Mouse (Mus musculus): ENCODE results near the gene Hyal3. TPM values are rescaled to one million over a fixed set of nuclear protein-coding genes. Genes with fewer than 3 reads are reported as not detected.

Gene Hyal3
- total and polyA plus RNA-seq, 2 experiments: 0.18 to 0.54 TPM

GRCm38 (mm10) chr9:107582509-107583062 is 2.0 kb downstream of the Hyal3 start:
- TF ChIP-seq CTCF (IDR thresholded peaks at IDR 0.05; ENCODE audit: low read depth, low read length) (no peak), POLR2A (IDR thresholded peaks at IDR 0.05; ENCODE audit: extremely low read depth, insufficient read depth, low read length) (no peak)
- H3K4me1 ChIP-seq (ENCODE audit: control insufficient read depth, insufficient read depth, low read length): peaks cover 21% of the 10 kb centered on the region
- DNase-seq (ENCODE audit: extremely low read depth, low read depth, low spot score): peak; percentile 80
- peaks cover 2% of the 10 kb centered on the region; the same call in 1 of the 2 replicates for H3K36me3 ChIP-seq (ENCODE audit: control insufficient read depth, insufficient read depth, low read length)
- peak overlapping the region; percentile 28 for H3K27ac ChIP-seq (replicated peaks; ENCODE audit: insufficient read depth, low read depth, low read length)
- H3K79me2 ChIP-seq (ENCODE audit: control insufficient read depth, insufficient read depth, low read length): peaks cover 9% of the 10 kb centered on the region; the same call in 1 of the 2 replicates
- no peak overlapping the region for H3K9ac ChIP-seq (ENCODE audit: low read depth, low read length)
- H3K4me3 ChIP-seq (ENCODE audit: insufficient read depth, low read depth, low read length): no peak overlapping the region
- 22% methylated on average over 7 of the region's 7 CpGs for WGBS
- no peaks in the 10 kb centered on the region for H3K27me3 ChIP-seq (ENCODE audit: control insufficient read depth, insufficient read depth, low read length)

DNA sequence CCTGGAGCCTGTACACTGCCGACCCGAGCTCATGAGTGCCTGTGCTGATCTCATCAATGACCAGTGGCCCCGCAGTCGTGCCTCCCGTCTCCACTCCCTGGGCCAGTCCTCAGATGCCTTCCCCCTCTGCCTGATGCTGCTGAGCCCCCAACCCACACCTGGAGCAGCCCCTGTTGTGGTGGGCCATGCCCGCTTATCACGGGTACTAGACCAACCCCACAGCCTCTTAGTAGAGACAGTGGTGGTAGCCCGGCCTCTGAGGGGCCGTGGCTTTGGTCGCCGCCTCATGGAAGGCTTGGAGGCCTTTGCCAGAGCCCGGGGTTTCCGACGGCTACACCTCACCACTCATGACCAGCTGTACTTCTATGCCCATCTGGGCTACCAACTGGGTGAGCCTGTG is 2.6 kb downstream of the Hyal3 start:
- Histone ChIP-seq H3K27me3 (ENCODE audit: control insufficient read depth, insufficient read depth, low read length) (no peaks in the 10 kb centered on the region), H3K4me3 (ENCODE audit: insufficient read depth, low read depth, low read length) (no peak overlapping the region), H3K36me3 (ENCODE audit: control insufficient read depth, insufficient read depth, low read length) (peaks cover 2% of the 10 kb centered on the region; the same call in 1 of the 2 replicates), H3K9ac (ENCODE audit: low read depth, low read length) (no peak overlapping the region), H3K4me1 (ENCODE audit: control insufficient read depth, insufficient read depth, low read length) (peaks cover 21% of the 10 kb centered on the region), H3K79me2 (ENCODE audit: control insufficient read depth, insufficient read depth, low read length) (peaks cover 5% of the 10 kb centered on the region; the same call in 1 of the 2 replicates), H3K27ac (replicated peaks; ENCODE audit: insufficient read depth, low read depth, low read length) (peak overlapping the region; percentile 13)
- no peak for DNase-seq (ENCODE audit: extremely low read depth, low read depth, low spot score)
- WGBS: 89% methylated on average over 14 of the region's 14 CpGs
- no peak for TF ChIP-seq POLR2A (IDR thresholded peaks at IDR 0.05; ENCODE audit: extremely low read depth, insufficient read depth, low read length)
- no peak for TF ChIP-seq CTCF (IDR thresholded peaks at IDR 0.05; ENCODE audit: low read depth, low read length)

GRCm38 (mm10) chr9:107586504-107586903 is 5.9 kb downstream of the Hyal3 start:
- H3K4me1 ChIP-seq (ENCODE audit: control insufficient read depth, insufficient read depth, low read length): peaks cover 30% of the 10 kb centered on the region
- H3K27ac ChIP-seq (replicated peaks; ENCODE audit: insufficient read depth, low read depth, low read length): no peak overlapping the region
- DNase-seq (ENCODE audit: extremely low read depth, low read depth, low spot score): no peak
- WGBS: 88% methylated on average over 5 of the region's 5 CpGs
- TF ChIP-seq POLR2A (IDR thresholded peaks at IDR 0.05; ENCODE audit: extremely low read depth, insufficient read depth, low read length): no peak
- no peak for TF ChIP-seq CTCF (IDR thresholded peaks at IDR 0.05; ENCODE audit: low read depth, low read length)
- no peaks in the 10 kb centered on the region for H3K36me3 ChIP-seq (ENCODE audit: control insufficient read depth, insufficient read depth, low read length)
- H3K9ac ChIP-seq (ENCODE audit: low read depth, low read length): no peak overlapping the region
- H3K4me3 ChIP-seq (ENCODE audit: insufficient read depth, low read depth, low read length): no peak overlapping the region
- no peaks in the 10 kb centered on the region for H3K27me3 ChIP-seq (ENCODE audit: control insufficient read depth, insufficient read depth, low read length)
- no peaks in the 10 kb centered on the region for H3K79me2 ChIP-seq (ENCODE audit: control insufficient read depth, insufficient read depth, low read length)

DNA sequence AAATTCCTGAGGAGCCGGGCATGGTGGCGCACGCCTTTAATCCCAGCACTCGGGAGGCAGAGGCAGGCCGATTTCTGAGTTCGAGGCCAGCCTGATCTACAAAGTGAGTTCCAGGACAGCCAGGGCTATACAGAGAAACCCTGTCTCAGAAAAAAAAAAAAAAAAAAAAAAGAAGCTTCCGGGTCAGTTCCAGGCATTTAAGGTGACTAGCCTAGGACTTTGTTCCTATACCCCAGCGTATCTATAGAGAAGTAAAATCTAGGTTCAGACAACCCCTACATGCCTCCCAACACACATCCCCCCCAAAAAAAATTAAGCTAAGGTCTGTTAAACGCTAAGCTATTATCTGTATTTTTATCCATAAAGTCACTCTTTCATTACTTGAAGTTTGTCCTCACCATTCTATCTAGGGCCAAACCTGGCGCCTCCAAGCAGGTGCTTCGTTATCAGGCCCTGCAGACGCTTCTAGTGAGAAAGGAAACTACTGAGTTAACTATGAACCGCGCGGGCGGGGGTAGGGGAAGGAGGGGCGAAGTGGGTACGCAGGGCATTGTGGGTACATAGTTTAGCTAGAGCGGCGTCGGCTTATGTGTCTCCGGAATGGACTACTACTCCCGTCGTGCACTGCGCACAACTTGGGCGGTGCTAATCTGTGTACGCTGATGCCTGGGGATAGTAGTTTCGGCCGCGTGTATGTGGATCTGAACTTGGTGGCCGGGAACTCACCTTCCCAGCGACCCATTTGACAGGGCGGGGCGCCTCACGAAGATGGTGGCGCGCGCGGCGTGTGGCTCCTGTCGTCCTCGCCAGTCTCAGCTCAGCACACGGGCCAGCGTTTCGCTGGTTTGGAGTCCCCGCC is 6.6 kb downstream of the Hyal3 start, which contains the start of gene Ifrd2:
TSS of gene Ifrd2 (plus strand) at position 669 of the 859 bp plus-strand sequence.
- H3K4me3 ChIP-seq (ENCODE audit: insufficient read depth, low read depth, low read length): peak within 1 kb of the TSS; percentile 61
- no peak for TF ChIP-seq CTCF (IDR thresholded peaks at IDR 0.05; ENCODE audit: low read depth, low read length)
- no peak for TF ChIP-seq POLR2A (IDR thresholded peaks at IDR 0.05; ENCODE audit: extremely low read depth, insufficient read depth, low read length)
- DNase-seq (ENCODE audit: extremely low read depth, low read depth, low spot score): peak; percentile 99
- H3K9ac ChIP-seq (ENCODE audit: low read depth, low read length): peak within 1 kb of the TSS; percentile 28
- H3K36me3 ChIP-seq (ENCODE audit: control insufficient read depth, insufficient read depth, low read length): peaks cover 4% of the 10 kb centered on the region; the same call in 1 of the 2 replicates
- peak within 1 kb of the TSS; percentile 88 for H3K27ac ChIP-seq (replicated peaks; ENCODE audit: insufficient read depth, low read depth, low read length)
- H3K27me3 ChIP-seq (ENCODE audit: control insufficient read depth, insufficient read depth, low read length): no peaks in the 10 kb centered on the region
- no peaks in the 10 kb centered on the region for H3K79me2 ChIP-seq (ENCODE audit: control insufficient read depth, insufficient read depth, low read length)
- H3K4me1 ChIP-seq (ENCODE audit: control insufficient read depth, insufficient read depth, low read length): peaks cover 25% of the 10 kb centered on the region
- WGBS: 9% methylated on average over 46 of the region's 46 CpGs

GRCm38 (mm10) chr9:107587833-107588639 is 7.4 kb downstream of the Hyal3 start:
- Histone ChIP-seq H3K36me3 (ENCODE audit: control insufficient read depth, insufficient read depth, low read length) (peaks cover 4% of the 10 kb centered on the region; the same call in 1 of the 2 replicates), H3K4me3 (ENCODE audit: insufficient read depth, low read depth, low read length) (peak overlapping the region; percentile 61), H3K27me3 (ENCODE audit: control insufficient read depth, insufficient read depth, low read length) (no peaks in the 10 kb centered on the region), H3K4me1 (ENCODE audit: control insufficient read depth, insufficient read depth, low read length) (peaks cover 25% of the 10 kb centered on the region), H3K27ac (replicated peaks; ENCODE audit: insufficient read depth, low read depth, low read length) (peak overlapping the region; percentile 88), H3K79me2 (ENCODE audit: control insufficient read depth, insufficient read depth, low read length) (no peaks in the 10 kb centered on the region), H3K9ac (ENCODE audit: low read depth, low read length) (peak overlapping the region; percentile 28)
- DNase-seq (ENCODE audit: extremely low read depth, low read depth, low spot score): peak; percentile 85
- under 1% methylated on average over 33 of the region's 33 CpGs for WGBS
- no peak for TF ChIP-seq POLR2A (IDR thresholded peaks at IDR 0.05; ENCODE audit: extremely low read depth, insufficient read depth, low read length)
- TF ChIP-seq CTCF (IDR thresholded peaks at IDR 0.05; ENCODE audit: low read depth, low read length): no peak
